Mouse (Mus musculus): ENCODE data around the gene Fcho2. TPM values are rescaled to one million over a fixed set of nuclear protein-coding genes. Genes with fewer than 3 reads are reported as not detected.
"Not testable (repeated sequence)": the region's sequence is repeated elsewhere in the genome, so short reads cannot be mapped to it uniquely, and the experiment has no call there.

Fcho2 gene
- polyA plus RNA-seq, 1 experiment from 2014 or later = 33.0 TPM

GRCm38 (mm10) chr13:98829026-98829425 is 13.8 kb upstream of the Fcho2 start:
- H3K4me3 ChIP-seq (ENCODE audit: low read depth, low read length); H3K27ac ChIP-seq (ENCODE audit: low read depth); H3K36me3 ChIP-seq (ENCODE audit: control insufficient read depth, insufficient read depth, low read length); H3K4me2 ChIP-seq (ENCODE audit: low read length); ATAC-seq (replicated peaks; ENCODE audit: low FRiP score, low TSS enrichment, low read depth); H3K9ac ChIP-seq (ENCODE audit: low read length); H3K9me3 ChIP-seq (ENCODE audit: control insufficient read depth, low read length); H3K4me1 ChIP-seq (replicated peaks; ENCODE audit: control insufficient read depth, insufficient read depth, low read length); H3K27me3 ChIP-seq (replicated peaks; ENCODE audit: control insufficient read depth, insufficient read depth, low read length); DNase-seq (ENCODE audit: low spot score): not testable (repeated sequence)
- 94% methylated on average over 6 of the region's 6 CpGs for WGBS

DNA sequence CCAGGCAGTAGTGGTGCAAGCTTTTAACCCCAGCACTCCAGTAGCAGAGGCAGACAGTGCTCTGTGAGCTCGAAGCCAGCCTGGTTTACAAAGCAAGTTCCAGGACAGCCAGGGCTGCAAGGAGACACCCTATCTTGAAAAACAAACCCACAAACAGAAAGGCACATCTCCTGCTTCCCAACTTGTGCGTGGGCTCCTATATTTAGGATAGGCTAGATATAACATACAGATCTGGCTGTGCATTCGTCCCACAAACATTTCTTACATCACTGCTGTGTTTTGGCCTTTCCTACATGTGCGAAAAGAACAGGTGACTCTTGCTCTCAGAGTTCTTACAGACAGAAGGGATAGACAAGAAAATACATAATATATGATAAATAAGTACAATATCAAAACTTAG is 10.3 kb upstream of the Fcho2 start:
- no peaks in the 10 kb centered on the region for H3K4me1 ChIP-seq (replicated peaks; ENCODE audit: control insufficient read depth, insufficient read depth, low read length)
- no peak overlapping the region for H3K27ac ChIP-seq (ENCODE audit: low read depth)
- WGBS = 73% methylated on average over 4 of the region's 4 CpGs
- H3K36me3 ChIP-seq (ENCODE audit: control insufficient read depth, insufficient read depth, low read length) = no peaks in the 10 kb centered on the region
- no peak overlapping the region for H3K9ac ChIP-seq (ENCODE audit: low read length)
- no peaks in the 10 kb centered on the region for H3K27me3 ChIP-seq (replicated peaks; ENCODE audit: control insufficient read depth, insufficient read depth, low read length)
- no peak overlapping the region for H3K4me2 ChIP-seq (ENCODE audit: low read length)
- H3K9me3 ChIP-seq (ENCODE audit: control insufficient read depth, low read length) = no peaks in the 10 kb centered on the region
- DNase-seq (ENCODE audit: low spot score) = no peak
- H3K4me3 ChIP-seq (ENCODE audit: low read depth, low read length) = no peak overlapping the region
- no peak for ATAC-seq (replicated peaks; ENCODE audit: low FRiP score, low TSS enrichment, low read depth)

DNA sequence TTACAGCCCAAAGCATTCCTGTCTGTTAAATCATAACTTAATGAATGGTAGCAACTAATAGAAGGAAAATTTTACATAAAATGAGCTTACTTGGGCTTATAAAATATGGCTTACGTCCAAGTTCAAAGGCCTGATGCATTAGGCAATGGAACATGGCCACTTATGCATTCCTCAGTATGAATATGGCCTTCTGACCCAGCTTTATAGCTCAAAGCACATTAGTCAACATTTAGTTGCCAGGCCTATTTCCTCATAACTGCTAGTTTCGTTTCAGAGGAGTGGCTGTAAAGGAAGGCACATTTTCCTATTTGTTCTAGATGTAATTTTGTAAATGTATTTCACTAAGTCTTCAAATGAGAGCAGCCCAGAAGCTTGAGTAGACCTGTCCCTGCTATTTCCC is 3.8 kb upstream of the Fcho2 start:
- H3K9ac ChIP-seq (ENCODE audit: low read length) = no peak overlapping the region
- DNase-seq (ENCODE audit: low spot score) (no peak), ATAC-seq (replicated peaks; ENCODE audit: low FRiP score, low TSS enrichment, low read depth) (no peak)
- H3K4me1 ChIP-seq (replicated peaks; ENCODE audit: control insufficient read depth, insufficient read depth, low read length) = 0 out of 2 replicates have a peak, but pooled peaks cover 2% of the 10 kb centered on the region
- 54% methylated on average over 2 of the region's 2 CpGs for WGBS
- H3K4me3 ChIP-seq (ENCODE audit: low read depth, low read length) = no peak overlapping the region
- H3K36me3 ChIP-seq (ENCODE audit: control insufficient read depth, insufficient read depth, low read length) = no peaks in the 10 kb centered on the region
- no peak overlapping the region; the same call in 1 of the 2 replicates for H3K27ac ChIP-seq (ENCODE audit: low read depth)
- H3K9me3 ChIP-seq (ENCODE audit: control insufficient read depth, low read length) = no peaks in the 10 kb centered on the region
- H3K27me3 ChIP-seq (replicated peaks; ENCODE audit: control insufficient read depth, insufficient read depth, low read length) = no peaks in the 10 kb centered on the region
- H3K4me2 ChIP-seq (ENCODE audit: low read length) = no peak overlapping the region

- Histone ChIP-seq H3K4me2 (ENCODE audit: low read length) (no peak overlapping the region), H3K27me3 (replicated peaks; ENCODE audit: control insufficient read depth, insufficient read depth, low read length) (no peaks in the 10 kb centered on the region), H3K9me3 (ENCODE audit: control insufficient read depth, low read length) (no peaks in the 10 kb centered on the region), H3K36me3 (ENCODE audit: control insufficient read depth, insufficient read depth, low read length) (no peaks in the 10 kb centered on the region), H3K27ac (ENCODE audit: low read depth) (no peak overlapping the region), H3K9ac (ENCODE audit: low read length) (no peak overlapping the region), H3K4me3 (ENCODE audit: low read depth, low read length) (no peak overlapping the region), H3K4me1 (replicated peaks; ENCODE audit: control insufficient read depth, insufficient read depth, low read length) (peaks cover 7% of the 10 kb centered on the region)
- DNase-seq (ENCODE audit: low spot score) (no peak), ATAC-seq (replicated peaks; ENCODE audit: low FRiP score, low TSS enrichment, low read depth) (no peak)
- WGBS = 44% methylated on average over 4 of the region's 4 CpGs
Measured at GRCm38 (mm10) chr13:98818205-98818604, 3.0 kb upstream of the Fcho2 start.

- Histone ChIP-seq H3K27me3 (replicated peaks; ENCODE audit: control insufficient read depth, insufficient read depth, low read length) (no peaks in the 10 kb centered on the region), H3K27ac (ENCODE audit: low read depth) (no peak overlapping the region)
Measured at GRCm38 (mm10) chr13:98817766-98818165, 2.5 kb upstream of the Fcho2 start.

GRCm38 (mm10) chr13:98816981-98817660 is 1.9 kb upstream of the Fcho2 start:
- H3K36me3 ChIP-seq (ENCODE audit: control insufficient read depth, insufficient read depth, low read length); H3K4me3 ChIP-seq (ENCODE audit: low read depth, low read length); H3K9ac ChIP-seq (ENCODE audit: low read length); H3K27ac ChIP-seq (ENCODE audit: low read depth); ATAC-seq (replicated peaks; ENCODE audit: low FRiP score, low TSS enrichment, low read depth); DNase-seq (ENCODE audit: low spot score); H3K9me3 ChIP-seq (ENCODE audit: control insufficient read depth, low read length); H3K4me2 ChIP-seq (ENCODE audit: low read length); H3K27me3 ChIP-seq (replicated peaks; ENCODE audit: control insufficient read depth, insufficient read depth, low read length): not testable (repeated sequence)
- H3K4me1 ChIP-seq (replicated peaks; ENCODE audit: control insufficient read depth, insufficient read depth, low read length) = peaks cover 15% of the 10 kb centered on the region
- 74% methylated on average over 4 of the region's 4 CpGs for WGBS

More at GRCm38 (mm10) chr13:98817766-98818165, 2.5 kb upstream of the Fcho2 start:
- no peak overlapping the region for H3K9ac ChIP-seq (ENCODE audit: low read length)
- no peak overlapping the region for H3K4me3 ChIP-seq (ENCODE audit: low read depth, low read length)
- H3K4me2 ChIP-seq (ENCODE audit: low read length) = no peak overlapping the region
- DNase-seq (ENCODE audit: low spot score) = no peak
- no peak for ATAC-seq (replicated peaks; ENCODE audit: low FRiP score, low TSS enrichment, low read depth)
- H3K9me3 ChIP-seq (ENCODE audit: control insufficient read depth, low read length) = no peaks in the 10 kb centered on the region
- peaks cover 11% of the 10 kb centered on the region for H3K4me1 ChIP-seq (replicated peaks; ENCODE audit: control insufficient read depth, insufficient read depth, low read length)
- 33% methylated on average over 4 of the region's 4 CpGs for WGBS
- H3K36me3 ChIP-seq (ENCODE audit: control insufficient read depth, insufficient read depth, low read length) = no peaks in the 10 kb centered on the region

DNA sequence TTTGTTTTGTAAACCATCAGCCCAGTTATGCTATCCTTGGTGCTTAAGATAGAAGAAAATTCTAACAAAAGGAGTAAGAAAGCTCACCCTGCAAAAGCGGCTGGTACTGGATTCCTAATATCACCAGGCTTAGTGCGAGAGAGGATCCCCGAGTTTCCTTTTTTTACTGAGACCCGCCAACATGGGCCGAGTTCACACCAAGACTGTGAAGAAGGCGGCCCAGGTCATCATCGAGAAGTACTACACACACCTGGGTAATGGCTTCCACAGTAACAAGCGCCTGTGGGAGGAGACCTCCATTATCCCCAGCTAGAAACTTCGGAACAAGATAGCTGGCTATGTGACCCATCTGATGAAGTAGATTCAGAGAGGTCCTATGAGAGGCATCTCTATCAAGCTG is 1.3 kb upstream of the Fcho2 start:
- Histone ChIP-seq H3K4me2 (ENCODE audit: low read length) (no peak overlapping the region), H3K27ac (ENCODE audit: low read depth) (no peak overlapping the region), H3K4me1 (replicated peaks; ENCODE audit: control insufficient read depth, insufficient read depth, low read length) (peaks cover 15% of the 10 kb centered on the region), H3K9ac (ENCODE audit: low read length) (no peak overlapping the region), H3K4me3 (ENCODE audit: low read depth, low read length) (no peak overlapping the region), H3K27me3 (replicated peaks; ENCODE audit: control insufficient read depth, insufficient read depth, low read length) (no peaks in the 10 kb centered on the region), H3K36me3 (ENCODE audit: control insufficient read depth, insufficient read depth, low read length) (no peaks in the 10 kb centered on the region), H3K9me3 (ENCODE audit: control insufficient read depth, low read length) (no peaks in the 10 kb centered on the region)
- DNase-seq (ENCODE audit: low spot score) (no peak), ATAC-seq (replicated peaks; ENCODE audit: low FRiP score, low TSS enrichment, low read depth) (no peak)
- WGBS = 84% methylated on average over 9 of the region's 9 CpGs

DNA sequence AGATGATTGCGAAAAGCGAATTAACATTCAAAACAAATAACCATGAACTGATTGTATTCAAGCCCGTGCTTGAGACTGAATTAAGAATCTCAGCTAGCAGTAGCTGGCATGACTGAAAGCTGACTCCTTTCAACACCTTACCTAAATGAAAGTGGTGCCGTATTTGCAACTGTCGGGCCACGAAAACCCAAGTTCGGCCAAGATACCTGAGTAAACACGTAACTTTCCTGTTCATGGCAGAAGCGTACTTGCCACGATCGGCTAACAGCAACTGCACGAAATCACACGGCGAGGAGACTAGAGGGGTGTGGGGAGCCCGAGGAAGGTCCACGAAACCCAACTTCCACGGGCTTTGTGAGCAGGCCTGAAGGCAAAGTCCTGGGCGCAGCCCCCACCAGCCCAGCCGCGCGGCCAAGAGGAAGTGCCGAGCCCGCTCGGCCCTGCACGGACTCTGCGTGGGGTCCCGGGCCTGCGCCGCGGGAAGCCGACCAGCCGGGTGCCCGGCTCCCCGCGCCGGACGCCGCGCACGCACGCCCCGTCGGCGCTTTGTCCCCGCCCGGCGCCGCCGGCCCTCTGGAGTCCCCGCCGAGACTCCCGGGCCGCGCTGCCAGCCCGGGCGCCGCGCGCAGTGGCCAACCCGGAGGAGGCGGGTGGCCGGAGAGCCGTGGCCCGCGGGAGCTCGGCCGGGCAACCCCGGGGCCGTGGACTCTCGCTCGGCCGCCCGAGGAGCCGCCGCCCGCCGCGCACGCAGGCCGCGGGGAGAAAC is 791 bp downstream of the Fcho2 start:
- under 1% methylated on average over 57 of the region's 81 CpGs for WGBS
- Histone ChIP-seq H3K27me3 (replicated peaks; ENCODE audit: control insufficient read depth, insufficient read depth, low read length) (no peaks in the 10 kb centered on the region), H3K36me3 (ENCODE audit: control insufficient read depth, insufficient read depth, low read length) (no peaks in the 10 kb centered on the region), H3K9ac (ENCODE audit: low read length) (peak overlapping the region; percentile 96), H3K4me2 (ENCODE audit: low read length) (peak overlapping the region; percentile 54), H3K4me3 (ENCODE audit: low read depth, low read length) (peak overlapping the region; percentile 67), H3K4me1 (replicated peaks; ENCODE audit: control insufficient read depth, insufficient read depth, low read length) (peaks cover 15% of the 10 kb centered on the region), H3K27ac (ENCODE audit: low read depth) (peak overlapping the region; percentile 97), H3K9me3 (ENCODE audit: control insufficient read depth, low read length) (no peaks in the 10 kb centered on the region)
- ATAC-seq (replicated peaks; ENCODE audit: low FRiP score, low TSS enrichment, low read depth) (peak; percentile 47), DNase-seq (ENCODE audit: low spot score) (peak; percentile 75)
